Mouse (Mus musculus) heart, embryonic 12.5 days (tissue): ENCODE measurements around the gene Shd. TPM values are rescaled to one million over a fixed set of nuclear protein-coding genes. Genes with fewer than 3 reads are reported as not detected.

Experiments
- ATAC-seq: fragments of 200-750 bp; cut with Nextera tagmentation; 2 replicates; pipeline ENCODE4 v1.8.0; 2017; ENCODE audit warnings: moderate TSS enrichment, moderate library complexity; ENCODE audit not compliant: insufficient number of reproducible peaks, low FRiP score
- H3K27ac ChIP-seq: fragments of 300-500 bp; sonication (generic); 2 replicates; pipeline ENCODE4 v1.5.1; 2016; ENCODE audit warnings: mild to moderate bottlenecking, moderate library complexity; ENCODE audit not compliant: poor library complexity, severe bottlenecking
- H3K27me3 ChIP-seq: fragments of 300-500 bp; sonication (generic); replicated peaks from 2 replicates; pipeline ENCODE4 v1.6.1; 2016; ENCODE audit warnings: mild to moderate bottlenecking, moderate library complexity
- H3K36me3 ChIP-seq: fragments of 300-500 bp; sonication (generic); 2 replicates; pipeline ENCODE4 v1.6.1; 2016; ENCODE audit warnings: mild to moderate bottlenecking, moderate library complexity
- H3K4me1 ChIP-seq: fragments of 300-500 bp; sonication (generic); replicated peaks from 2 replicates; pipeline ENCODE4 v1.6.1; 2016; ENCODE audit warnings: mild to moderate bottlenecking
- H3K4me2 ChIP-seq: fragments of 300-500 bp; sonication (generic); 2 replicates; pipeline ENCODE4 v1.6.1; 2016; ENCODE audit warnings: mild to moderate bottlenecking, moderate library complexity
- H3K4me3 ChIP-seq: fragments of 300-500 bp; sonication (generic); 2 replicates; pipeline ENCODE4 v1.5.1; 2016; ENCODE audit warnings: mild to moderate bottlenecking
- H3K9ac ChIP-seq: fragments of 300-500 bp; sonication (generic); 2 replicates; pipeline ENCODE4 v1.6.1; 2016; ENCODE audit warnings: mild to moderate bottlenecking, moderate library complexity
- H3K9me3 ChIP-seq: fragments of 300-500 bp; sonication (generic); replicated peaks from 2 replicates; pipeline ENCODE4 v1.6.1; 2016; ENCODE audit warnings: mild to moderate bottlenecking, moderate library complexity
- WGBS: fragments of 180-500 bp; shearing (Covaris S2); methylation state at CpG from one replicate; pipeline ENCODE4 v1.1.7; 2016; 5-methylcytosine and 5-hydroxymethylcytosine counted together
- polyA plus RNA-seq: library from polyadenylated mRNA; unstranded; fragments of >200 nt; fragmentation: Nextera tagmentation; extraction: Ambion mirVana; gene quantifications from 2 replicates; pipeline ENCODE4 v1.2.1, GENCODE M21; 2016

The Shd gene
- polyA plus RNA-seq, 1 experiment from 2014 or later: 9.2 TPM

DNA sequence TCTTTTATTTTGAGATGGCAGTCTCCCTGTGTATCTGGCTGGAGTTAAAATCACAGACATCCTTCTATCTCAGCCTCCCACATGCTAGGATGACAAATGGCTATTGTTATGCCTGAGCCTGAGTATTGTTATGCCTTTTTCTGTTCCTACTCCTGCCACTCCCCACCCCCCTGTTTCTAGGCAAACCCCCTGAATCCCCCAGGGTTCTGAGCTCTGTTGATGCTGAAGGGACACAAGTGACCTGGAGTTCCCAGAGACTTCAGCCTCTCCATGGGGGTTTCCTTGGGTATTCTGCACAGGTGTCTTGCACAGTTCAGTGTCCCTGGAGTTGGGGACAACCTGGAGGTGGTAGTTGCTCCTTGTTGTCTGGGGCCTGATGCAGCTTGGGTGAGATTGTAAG lies 18.2 kb upstream of the Shd start:
- Histone ChIP-seq H3K36me3 (no peaks in the 10 kb centered on the region), H3K27me3 (peaks cover 42% of the 10 kb centered on the region), H3K4me3 (no peak overlapping the region), H3K9ac (no peak overlapping the region), H3K4me2 (no peak overlapping the region), H3K9me3 (no peaks in the 10 kb centered on the region), H3K27ac (no peak overlapping the region), H3K4me1 (peaks cover 4% of the 10 kb centered on the region)
- no peak for ATAC-seq

DNA sequence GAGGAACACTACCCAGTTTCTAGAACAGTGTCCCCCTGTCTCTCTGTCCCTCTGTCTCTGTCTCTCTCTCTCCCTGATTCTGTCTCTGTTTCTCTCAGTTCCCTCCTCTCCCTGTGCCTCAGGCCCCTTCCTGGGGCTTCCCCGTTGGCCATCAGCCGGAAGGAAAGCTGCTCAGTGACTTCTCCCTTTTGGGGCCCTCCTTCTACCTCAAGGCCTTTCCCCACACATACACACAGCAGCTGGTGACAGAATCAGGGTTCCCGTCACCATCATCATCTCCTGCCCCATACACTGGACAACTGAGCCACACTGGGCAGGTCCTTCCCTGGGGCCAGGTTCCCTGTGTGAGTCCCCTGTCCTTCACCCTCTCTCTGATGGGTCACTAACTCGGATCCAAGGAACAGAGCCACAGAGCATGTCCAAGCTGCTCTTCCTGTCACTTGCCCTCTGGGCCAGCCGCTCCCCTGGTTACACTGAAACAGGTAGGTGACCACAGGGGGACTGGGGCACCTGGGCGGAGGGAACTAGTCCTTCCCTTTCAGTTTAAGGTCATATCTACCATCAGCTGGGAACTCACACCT lies 17.7 kb upstream of the Shd start, which contains the start of gene Ebi3:
TSS of gene Ebi3 (plus strand) at position 194 of the 581 bp plus-strand sequence.
- no peak within 1 kb of the TSS for H3K9ac ChIP-seq
- no peak within 1 kb of the TSS for H3K4me3 ChIP-seq
- no peaks in the 10 kb centered on the region for H3K9me3 ChIP-seq
- ATAC-seq: no peak
- H3K27ac ChIP-seq: no peak within 1 kb of the TSS
- no peak within 1 kb of the TSS for H3K4me2 ChIP-seq
- no peaks in the 10 kb centered on the region for H3K36me3 ChIP-seq
- peaks cover 42% of the 10 kb centered on the region for H3K27me3 ChIP-seq
- peaks cover 8% of the 10 kb centered on the region for H3K4me1 ChIP-seq
- WGBS: 63% methylated on average over 6 of the region's 6 CpGs

DNA sequence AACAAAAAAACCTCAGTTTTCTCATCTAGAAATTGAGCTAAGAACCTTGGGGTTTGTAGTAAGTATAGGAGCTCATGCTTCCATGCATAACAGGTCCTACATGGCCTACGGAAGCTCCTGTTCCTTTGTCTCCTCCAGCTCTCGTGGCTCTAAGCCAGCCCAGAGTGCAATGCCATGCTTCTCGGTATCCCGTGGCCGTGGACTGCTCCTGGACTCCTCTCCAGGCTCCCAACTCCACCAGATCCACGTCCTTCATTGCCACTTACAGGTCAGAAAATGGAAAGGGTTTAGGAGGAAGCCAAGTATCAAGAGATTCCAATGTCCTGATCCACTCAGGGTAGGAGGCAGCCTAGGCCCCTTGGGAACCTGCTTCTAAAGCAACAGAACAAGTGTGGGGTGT lies 16.5 kb upstream of the Shd start:
- ATAC-seq: no peak
- 67% methylated on average over 6 of the region's 6 CpGs for WGBS
- H3K4me1 ChIP-seq: peaks cover 12% of the 10 kb centered on the region
- H3K36me3 ChIP-seq: no peaks in the 10 kb centered on the region
- H3K9ac ChIP-seq: no peak overlapping the region
- H3K27me3 ChIP-seq: peaks cover 42% of the 10 kb centered on the region
- no peak overlapping the region for H3K4me3 ChIP-seq
- no peak overlapping the region for H3K27ac ChIP-seq
- no peak overlapping the region for H3K4me2 ChIP-seq
- no peaks in the 10 kb centered on the region for H3K9me3 ChIP-seq

DNA sequence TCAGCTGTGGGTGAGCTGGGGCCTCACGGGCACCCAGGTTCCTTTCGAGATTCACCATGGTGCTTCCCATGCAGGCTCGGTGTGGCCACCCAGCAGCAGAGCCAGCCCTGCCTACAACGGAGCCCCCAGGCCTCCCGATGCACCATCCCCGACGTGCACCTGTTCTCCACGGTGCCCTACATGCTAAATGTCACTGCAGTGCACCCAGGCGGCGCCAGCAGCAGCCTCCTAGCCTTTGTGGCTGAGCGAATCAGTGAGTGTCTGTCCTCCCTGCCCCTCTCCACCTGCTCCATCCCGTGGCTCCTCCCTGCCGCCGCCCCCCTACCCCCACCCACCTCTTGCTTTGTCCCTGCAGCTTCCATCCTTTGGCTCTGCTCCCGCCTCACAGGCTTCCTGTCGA lies 16.0 kb upstream of the Shd start:
- 30% methylated on average over 16 of the region's 16 CpGs for WGBS

DNA sequence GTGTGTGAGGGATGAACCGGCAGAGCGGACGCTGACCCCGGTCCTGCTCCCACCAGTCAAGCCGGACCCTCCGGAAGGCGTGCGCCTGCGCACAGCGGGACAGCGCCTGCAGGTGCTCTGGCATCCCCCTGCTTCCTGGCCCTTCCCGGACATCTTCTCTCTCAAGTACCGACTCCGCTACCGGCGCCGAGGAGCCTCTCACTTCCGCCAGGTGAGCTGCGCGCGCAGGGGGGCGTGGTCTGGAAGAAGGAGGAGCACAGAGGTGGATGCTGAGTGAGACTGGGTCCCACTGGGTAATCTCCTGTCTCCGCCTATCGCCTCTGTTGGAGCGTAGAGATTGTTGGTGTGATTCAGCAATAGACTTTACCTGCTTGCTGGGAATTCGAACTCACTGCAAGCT lies 14.1 kb upstream of the Shd start:
- no peak for ATAC-seq
- under 1% methylated on average over 26 of the region's 26 CpGs for WGBS
- Histone ChIP-seq H3K4me1 (peaks cover 20% of the 10 kb centered on the region), H3K4me3 (peak overlapping the region; percentile 51), H3K36me3 (peaks cover 4% of the 10 kb centered on the region), H3K9me3 (no peaks in the 10 kb centered on the region), H3K4me2 (peak overlapping the region; percentile 86), H3K27me3 (peaks cover 41% of the 10 kb centered on the region), H3K27ac (no peak overlapping the region), H3K9ac (peak overlapping the region; percentile 62)

More for the DNA sequence above, 16.0 kb upstream of the Shd start:
- no peak overlapping the region for H3K4me3 ChIP-seq
- H3K9me3 ChIP-seq: no peaks in the 10 kb centered on the region
- H3K4me1 ChIP-seq: peaks cover 12% of the 10 kb centered on the region
- peaks cover 42% of the 10 kb centered on the region for H3K27me3 ChIP-seq
- no peak overlapping the region for H3K27ac ChIP-seq
- H3K36me3 ChIP-seq: no peaks in the 10 kb centered on the region
- H3K4me2 ChIP-seq: no peak overlapping the region
- no peak overlapping the region for H3K9ac ChIP-seq
- no peak for ATAC-seq

DNA sequence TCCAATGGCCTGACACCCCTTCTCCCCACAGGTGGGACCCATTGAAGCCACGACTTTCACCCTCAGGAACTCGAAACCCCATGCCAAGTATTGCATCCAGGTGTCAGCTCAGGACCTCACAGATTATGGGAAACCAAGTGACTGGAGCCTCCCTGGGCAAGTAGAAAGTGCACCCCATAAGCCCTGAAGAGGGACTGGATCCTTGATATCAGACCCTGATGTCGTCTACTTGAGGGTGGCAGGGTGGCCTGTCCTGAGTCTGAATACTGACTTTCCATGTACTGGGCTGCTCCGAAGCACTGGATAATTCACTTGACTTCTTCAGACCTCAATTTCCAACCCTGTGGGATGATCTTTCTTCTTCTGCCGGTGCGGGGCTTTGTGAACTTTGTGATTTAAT lies 13.7 kb upstream of the Shd start:
- Histone ChIP-seq H3K4me3 (peak overlapping the region; percentile 51), H3K9me3 (no peaks in the 10 kb centered on the region), H3K4me1 (peaks cover 20% of the 10 kb centered on the region), H3K27me3 (peaks cover 36% of the 10 kb centered on the region), H3K36me3 (peaks cover 9% of the 10 kb centered on the region), H3K4me2 (peak overlapping the region; percentile 86), H3K9ac (no peak overlapping the region), H3K27ac (no peak overlapping the region)
- no peak for ATAC-seq
- 37% methylated on average over 6 of the region's 6 CpGs for WGBS

DNA sequence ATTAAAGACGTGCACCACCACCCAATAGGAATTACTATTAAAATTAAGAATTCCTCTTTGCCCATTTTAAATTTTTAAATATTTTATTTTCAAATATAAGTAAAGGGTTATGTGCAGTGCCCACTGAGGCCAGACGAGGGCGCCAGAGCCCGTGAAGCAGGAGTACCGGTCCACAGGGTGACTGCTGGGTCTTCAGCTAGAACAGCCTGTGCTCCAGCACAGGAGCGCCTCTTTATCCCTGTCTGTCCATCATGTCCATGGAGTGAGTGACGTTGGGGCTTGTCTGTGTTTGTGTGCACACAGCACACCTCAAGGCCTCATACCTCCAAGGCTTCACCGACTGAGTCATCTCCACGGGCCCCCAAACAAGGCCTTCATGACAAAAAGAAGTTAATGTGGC lies 13.1 kb upstream of the Shd start:
- Histone ChIP-seq H3K36me3 (peaks cover 14% of the 10 kb centered on the region), H3K9ac (no peak overlapping the region), H3K9me3 (no peaks in the 10 kb centered on the region), H3K4me2 (no peak overlapping the region), H3K27me3 (peaks cover 36% of the 10 kb centered on the region), H3K27ac (no peak overlapping the region), H3K4me3 (no peak overlapping the region), H3K4me1 (peaks cover 20% of the 10 kb centered on the region)
- ATAC-seq: no peak
- WGBS: 15% methylated on average over 9 of the region's 9 CpGs

DNA sequence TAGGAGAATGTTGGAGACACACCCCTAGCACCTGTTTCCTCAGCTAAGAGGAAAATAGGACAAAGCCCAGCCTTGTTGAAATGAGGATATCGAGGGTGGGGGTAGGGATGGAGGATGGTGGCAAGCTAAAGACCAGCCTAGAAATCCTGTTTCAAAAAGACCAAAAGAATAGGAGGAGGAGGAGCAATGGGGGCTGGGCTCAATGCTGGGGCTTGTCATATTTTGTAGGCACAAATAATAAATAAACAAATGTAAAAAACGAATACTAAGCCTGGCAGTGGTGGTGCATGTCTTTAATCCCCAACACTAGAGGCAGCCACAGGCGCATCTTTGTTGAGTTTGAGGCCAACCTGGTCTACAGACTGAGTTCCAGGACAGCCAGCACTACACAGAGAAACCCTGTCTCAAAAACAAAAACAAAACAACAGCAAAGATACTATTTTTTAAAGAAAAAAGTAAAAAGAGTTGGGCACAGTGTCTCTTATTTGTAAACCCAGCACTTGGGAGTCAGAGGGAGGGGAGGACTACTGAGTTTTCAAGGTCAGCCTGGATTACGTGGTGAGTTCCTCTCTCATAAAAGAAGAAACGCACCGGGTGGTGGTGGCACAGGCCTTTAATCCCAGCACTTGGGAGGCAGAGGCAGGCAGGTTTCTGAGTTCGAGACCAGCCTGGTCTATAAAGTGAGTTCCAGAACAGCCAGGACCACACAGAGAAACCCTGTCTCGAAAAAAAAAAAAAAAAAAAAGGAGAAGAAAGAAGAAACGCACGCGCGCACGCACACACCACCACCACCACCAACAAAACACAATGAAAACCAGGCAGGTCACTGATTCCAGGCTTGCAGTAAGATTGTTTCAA lies 12.3 kb upstream of the Shd start:
- H3K4me1 ChIP-seq: peaks cover 20% of the 10 kb centered on the region
- ATAC-seq: no peak
- WGBS: 79% methylated on average over 13 of the region's 13 CpGs
- H3K4me2 ChIP-seq: peak overlapping the region; percentile 75
- H3K4me3 ChIP-seq: peak overlapping the region; percentile 63
- no peaks in the 10 kb centered on the region for H3K9me3 ChIP-seq
- peak overlapping the region; percentile 72 for H3K9ac ChIP-seq
- peaks cover 17% of the 10 kb centered on the region for H3K36me3 ChIP-seq
- H3K27me3 ChIP-seq: peaks cover 30% of the 10 kb centered on the region
- H3K27ac ChIP-seq: peak overlapping the region; percentile 93; the same call in 1 of the 2 replicates

DNA sequence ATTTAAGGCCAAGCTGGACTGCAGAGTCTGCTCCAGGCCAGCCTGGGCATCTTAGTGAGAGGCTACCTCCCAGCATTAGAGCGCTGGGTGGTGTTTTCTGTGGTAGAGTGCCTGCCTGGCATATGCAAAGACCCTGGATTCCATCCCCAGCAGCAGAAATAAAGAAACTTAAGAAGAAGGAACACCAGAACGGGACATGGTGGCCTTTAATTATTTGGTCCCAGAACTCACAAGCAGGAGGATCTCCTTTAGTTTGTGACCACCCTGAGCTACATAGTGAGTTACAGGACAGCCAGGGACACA lies 11.7 kb upstream of the Shd start:
- H3K9ac ChIP-seq: peak overlapping the region; percentile 72
- H3K27ac ChIP-seq: peak overlapping the region; percentile 93
- peaks cover 27% of the 10 kb centered on the region for H3K27me3 ChIP-seq
- 26% methylated on average over 2 of the region's 2 CpGs for WGBS
- H3K4me2 ChIP-seq: peak overlapping the region; percentile 75
- no peaks in the 10 kb centered on the region for H3K9me3 ChIP-seq
- no peak for ATAC-seq
- peak overlapping the region; percentile 63 for H3K4me3 ChIP-seq
- peaks cover 26% of the 10 kb centered on the region for H3K4me1 ChIP-seq
- peaks cover 17% of the 10 kb centered on the region for H3K36me3 ChIP-seq

DNA sequence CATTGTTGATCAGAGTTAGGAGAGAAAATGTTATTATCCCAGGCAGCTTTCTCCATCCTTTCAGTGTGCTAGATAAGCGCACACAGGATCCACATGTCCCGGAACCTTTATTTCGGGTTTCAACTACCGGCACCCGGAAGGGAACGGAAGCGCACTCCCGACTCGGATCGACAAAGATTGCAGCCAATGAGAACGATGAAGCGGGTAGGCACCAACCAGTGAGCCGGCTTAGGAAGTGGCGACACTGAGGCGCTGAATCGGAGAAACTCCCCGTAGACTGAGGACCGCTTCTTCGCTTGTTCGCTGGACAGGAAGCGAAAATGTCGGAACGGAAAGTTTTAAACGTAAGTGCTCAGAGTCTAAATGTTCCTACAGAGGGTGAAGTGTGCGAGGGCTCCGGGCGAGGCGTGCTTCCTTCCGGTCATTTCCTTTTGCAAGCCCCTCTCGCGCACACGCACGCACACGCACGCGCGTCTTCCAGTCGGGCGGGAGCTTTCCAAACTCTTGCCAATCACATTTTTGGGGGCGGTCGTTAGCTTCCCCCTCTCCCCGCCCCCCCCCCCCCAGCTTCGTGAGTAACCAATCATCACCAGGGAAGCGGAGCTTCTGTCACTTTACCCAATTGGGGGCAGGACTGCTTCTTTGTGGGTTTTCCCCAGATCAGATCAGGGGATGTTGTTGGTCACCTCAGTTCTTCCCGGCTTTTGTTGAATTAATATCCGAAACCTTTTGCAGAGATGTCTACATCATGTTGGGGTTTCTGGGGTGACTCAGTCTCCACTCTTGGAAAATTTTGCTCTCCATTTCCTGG lies 11.1 kb upstream of the Shd start, which contains the start of gene Yju2:
TSS of gene Yju2 (plus strand) at position 182 of the 811 bp plus-strand sequence.
- no peaks in the 10 kb centered on the region for H3K9me3 ChIP-seq
- H3K4me3 ChIP-seq: peak within 1 kb of the TSS; percentile 63
- H3K4me2 ChIP-seq: peak within 1 kb of the TSS; percentile 75
- peak within 1 kb of the TSS; percentile 72 for H3K9ac ChIP-seq
- peaks cover 22% of the 10 kb centered on the region for H3K36me3 ChIP-seq
- under 1% methylated on average over 46 of the region's 46 CpGs for WGBS
- peaks cover 26% of the 10 kb centered on the region for H3K4me1 ChIP-seq
- peak within 1 kb of the TSS; percentile 93 for H3K27ac ChIP-seq
- ATAC-seq: peak; percentile 92
- H3K27me3 ChIP-seq: peaks cover 23% of the 10 kb centered on the region
